In genomic region chr2:30128789-30129188, GRCm38 (mm10) we compare ENCODE assay signal across 8 mouse cellular contexts. TPM values are rescaled to one million over a fixed set of nuclear protein-coding genes. Genes with fewer than 3 reads are reported as not detected.
DNase-seq lines count a peak whose midpoint lies in the region; ATAC-seq lines count a peak whose summit lies in the region.

No protein-coding gene starts in this region.

- peak; percentile 62 to 69 for DNase-seq in cerebellum, postnatal 10 days
- no peak for DNase-seq in cerebellum, adult 8-10 months
- peak; percentile 51 to 66 for DNase-seq in left cerebral cortex, postnatal 14 days (ENCODE audit: low spot score in 2 of 2)
- no peak for DNase-seq in left cerebral cortex, postnatal 4 days
- DNase-seq in MN1 (ENCODE audit: low spot score), result peak; percentile 54
- DNase-seq in kidney, postnatal 4 days, result peak; percentile 24 to 46
- DNase-seq in right cerebral cortex, postnatal 10 days (ENCODE audit: low spot score in 2 of 2), result no peak

- ATAC-seq in erythroid progenitor cell, adult 5-6 weeks (replicated peaks; ENCODE audit: low FRiP score, poor library complexity, severe bottlenecking), result no peak

- intact Hi-C loops in left cerebral cortex, postnatal 14 days (cut with DNase I), result loop anchor here (5.0 kb wide), 1 partner anchor 34 kb away; no protein-coding TSS in a partner anchor
- intact Hi-C loops in left cerebral cortex, postnatal 4 days (cut with DNase I), result no loop called here

RNA-seq across cellular contexts. Expression of gene Zer1, which starts 4.4 kb away (rescaled TPM):
- 100 to 1,000 TPM; 135 to 139 TPM for total RNA-seq in left cerebral cortex, postnatal 14 days (2021)
- total RNA-seq in left cerebral cortex, postnatal 4 days (2021), result 10 to 100 TPM; 80.8 to 88.0 TPM
- total RNA-seq in erythroid progenitor cell, adult 5-6 weeks (2015; ENCODE audit: low replicate concordance), result 10.9 and 27.4 TPM in 2 replicates
- total RNA-seq in erythroid progenitor cell, adult 5-6 weeks (2017; ENCODE audit: low replicate concordance), result 6.7 and 11.7 TPM in 2 replicates

RNA-seq across cellular contexts. Expression of gene Tbc1d13, which starts 4.8 kb away (rescaled TPM):
- total RNA-seq in left cerebral cortex, postnatal 14 days (2021), result 10 to 100 TPM; 65.2 to 69.1 TPM
- total RNA-seq in left cerebral cortex, postnatal 4 days (2021), result 10 to 100 TPM; 84.9 to 87.6 TPM
- total RNA-seq in erythroid progenitor cell, adult 5-6 weeks (2015; ENCODE audit: low replicate concordance), result 4.7 and 9.2 TPM in 2 replicates
- total RNA-seq in erythroid progenitor cell, adult 5-6 weeks (2017; ENCODE audit: low replicate concordance), result 4.8 and 13.2 TPM in 2 replicates

RNA-seq across cellular contexts. Expression of gene Zdhhc12, which starts 35.3 kb away (rescaled TPM):
- 10 to 100 TPM; 13.0 to 14.1 TPM for total RNA-seq in left cerebral cortex, postnatal 14 days (2021)
- 10 to 100 TPM; 14.9 to 15.6 TPM for total RNA-seq in left cerebral cortex, postnatal 4 days (2021)
- total RNA-seq in erythroid progenitor cell, adult 5-6 weeks (2015; ENCODE audit: low replicate concordance), result 8.6 and 13.4 TPM in 2 replicates
- 2.3 and 4.0 TPM in 2 replicates for total RNA-seq in erythroid progenitor cell, adult 5-6 weeks (2017; ENCODE audit: low replicate concordance)

RNA-seq across cellular contexts. Expression of gene Endog, which starts 42.5 kb away (rescaled TPM):
- 10 to 100 TPM; 23.0 to 27.5 TPM for total RNA-seq in left cerebral cortex, postnatal 14 days (2021)
- 10 to 100 TPM; 13.3 to 15.8 TPM for total RNA-seq in left cerebral cortex, postnatal 4 days (2021)
- not detected in 2 replicates for total RNA-seq in erythroid progenitor cell, adult 5-6 weeks (2015; ENCODE audit: low replicate concordance)
- total RNA-seq in erythroid progenitor cell, adult 5-6 weeks (2017; ENCODE audit: low replicate concordance), result 1.7 TPM in 1 of 2 replicates, not detected in the other

RNA-seq across cellular contexts. Expression of gene Spout1, which starts 49.5 kb away (rescaled TPM):
- 10 to 100 TPM; 36.3 to 37.0 TPM for total RNA-seq in left cerebral cortex, postnatal 14 days (2021)
- total RNA-seq in left cerebral cortex, postnatal 4 days (2021), result 10 to 100 TPM; 36.7 to 37.7 TPM
- total RNA-seq in erythroid progenitor cell, adult 5-6 weeks (2015; ENCODE audit: low replicate concordance), result 2.9 and 10.5 TPM in 2 replicates
- 3.5 and 7.6 TPM in 2 replicates for total RNA-seq in erythroid progenitor cell, adult 5-6 weeks (2017; ENCODE audit: low replicate concordance)

Comparison
In these comparisons a context has a peak if more than half of its experiments do, and no peak if none do; other contexts are left out.
1. DNase-seq: peak in cerebellum, postnatal 10 days (2 of 2), left cerebral cortex, postnatal 14 days (2 of 2), MN1 (single experiment) and kidney, postnatal 4 days (2 of 2); none in cerebellum, adult 8-10 months (single experiment), left cerebral cortex, postnatal 4 days (single experiment) and right cerebral cortex, postnatal 10 days (0 of 2).
2. RNA of gene Tbc1d13, which starts 4.8 kb away (total RNA-seq): 84.9 to 87.6 TPM in left cerebral cortex, postnatal 4 days and 65.2 to 69.1 TPM in left cerebral cortex, postnatal 14 days; 4.7 to 13.2 TPM in erythroid progenitor cell, adult 5-6 weeks; every median in the first group is over 4 times any median in the second.